Mouse (Mus musculus): Measurements from ENCODE around the gene Ccdc138.
"Not testable (repeated sequence)": the region's sequence is repeated elsewhere in the genome, so short reads cannot be mapped to it uniquely, and the experiment has no call there.

Gene Ccdc138

DNA sequence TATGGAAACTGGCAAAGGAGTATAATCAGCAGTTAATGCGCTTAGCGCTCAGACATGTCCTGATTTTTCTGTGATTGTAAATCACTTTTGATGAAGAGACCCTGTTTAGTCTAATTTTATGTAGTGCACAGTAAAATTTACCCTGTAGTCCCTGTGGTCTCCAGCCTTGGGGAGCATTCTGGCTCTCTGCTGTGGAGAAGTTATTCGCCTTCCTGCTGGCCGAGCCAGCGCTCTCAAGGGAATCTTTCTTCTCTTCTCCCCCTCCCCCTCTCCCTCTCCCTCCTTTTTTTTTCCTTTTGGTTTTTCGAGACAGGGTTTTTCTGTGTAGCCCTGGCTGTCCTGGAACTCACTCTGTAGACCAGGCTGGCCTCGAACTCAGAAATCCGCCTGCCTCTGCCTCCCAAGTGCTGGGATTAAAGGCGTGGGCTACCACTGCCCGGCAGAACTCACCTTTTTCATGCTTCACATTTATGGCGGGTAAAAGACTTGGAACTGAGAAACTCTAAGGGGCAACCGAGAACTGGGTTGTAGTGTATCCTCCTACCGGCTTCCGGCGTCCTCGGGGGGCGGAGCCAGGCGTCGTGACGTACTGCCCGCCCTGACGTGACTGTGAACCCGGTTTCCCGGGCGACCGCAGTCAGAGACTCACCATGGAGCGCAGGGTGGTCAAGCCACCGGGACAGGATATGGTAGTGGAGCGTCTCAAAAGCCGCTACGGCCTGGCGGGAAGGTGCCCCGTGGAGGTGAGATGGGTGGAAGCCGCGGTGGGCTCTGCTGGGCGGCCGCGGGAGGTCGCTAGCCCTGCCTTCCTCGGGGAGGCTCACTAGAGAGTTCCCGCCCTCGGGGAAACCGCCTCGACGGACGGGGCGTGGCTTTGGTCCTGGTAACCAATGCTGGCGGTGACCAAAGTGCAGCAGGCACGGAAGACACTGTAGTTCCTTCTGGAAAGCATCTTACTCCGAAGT is at the start of gene Ccdc138:
Gene Ccdc138 (plus strand): TSS at position 629 of the 965 bp plus-strand sequence.
- DNase-seq, result peak; percentile 94

DNA sequence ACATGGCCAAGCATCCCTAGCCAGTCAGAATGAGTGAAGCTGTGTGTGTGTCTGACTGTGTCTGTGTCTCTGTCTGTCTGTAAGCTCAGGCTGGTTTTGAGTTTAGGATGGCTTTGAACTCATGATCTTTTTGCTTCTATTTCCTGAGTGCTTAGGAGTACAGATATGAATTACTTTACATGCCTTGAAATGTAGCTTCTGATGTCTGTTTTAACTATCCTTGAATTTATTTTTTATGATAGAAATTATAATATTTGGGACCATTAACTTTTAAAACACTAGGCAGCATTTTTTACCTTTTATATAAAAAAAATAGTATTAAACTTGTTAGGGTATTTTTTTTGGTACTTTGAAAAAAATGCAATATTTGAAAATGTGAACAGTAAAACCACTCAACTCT is 46.2 kb upstream of the Ccdc138 start:
- no peak for DNase-seq

GRCm38 (mm10) chr10:58452185-58452584 is 45.6 kb upstream of the Ccdc138 start:
- no peak for DNase-seq

DNA sequence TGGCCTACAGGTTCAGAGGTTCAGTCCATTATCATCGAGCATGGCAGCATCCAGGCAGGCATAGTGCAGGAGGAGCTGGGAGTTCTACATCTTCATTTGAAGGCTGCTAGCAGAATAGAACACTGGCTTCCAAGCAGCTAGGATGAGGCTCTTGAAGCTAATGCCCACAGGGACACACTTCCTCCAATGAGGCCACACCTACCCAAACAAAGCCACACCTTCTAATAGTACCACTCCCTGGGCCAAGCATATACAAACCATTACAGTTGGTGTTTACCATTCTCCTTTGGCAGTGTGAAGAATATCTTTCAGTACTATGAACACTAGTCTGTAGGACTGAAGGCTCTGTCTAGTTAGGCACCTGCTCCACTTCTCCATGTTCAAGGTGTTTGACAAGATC is 37.9 kb upstream of the Ccdc138 start:
- DNase-seq, result no peak

- no peak for DNase-seq
Observed at GRCm38 (mm10) chr10:58477086-58477755, 20.5 kb upstream of the Ccdc138 start.

DNA sequence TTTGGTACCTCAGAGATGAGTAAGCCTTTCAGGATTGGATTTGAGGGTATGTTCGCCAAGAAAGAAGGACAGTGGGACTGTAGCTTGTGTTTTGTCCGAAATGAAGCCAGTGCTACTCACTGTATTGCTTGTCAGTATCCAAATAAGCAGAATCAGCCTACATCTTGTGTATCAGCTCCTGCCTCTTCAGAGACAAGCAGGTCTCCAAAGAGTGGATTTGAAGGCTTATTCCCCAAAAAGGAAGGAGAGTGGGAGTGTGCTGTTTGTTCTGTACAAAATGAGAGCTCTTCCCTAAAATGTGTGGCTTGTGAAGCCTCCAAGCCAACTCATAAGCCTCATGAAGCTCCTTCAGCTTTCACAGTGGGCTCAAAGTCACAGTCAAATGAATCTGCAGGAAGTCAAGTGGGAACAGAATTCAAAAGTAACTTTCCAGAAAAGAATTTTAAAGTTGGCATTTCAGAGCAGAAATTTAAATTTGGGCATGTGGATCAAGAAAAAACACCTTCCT is 19.6 kb upstream of the Ccdc138 start:
- DNase-seq, result no peak

GRCm38 (mm10) chr10:58479954-58480490 is 17.7 kb upstream of the Ccdc138 start:
- no peak for DNase-seq

GRCm38 (mm10) chr10:58491031-58491430 is 6.7 kb upstream of the Ccdc138 start:
- no peak for DNase-seq

DNA sequence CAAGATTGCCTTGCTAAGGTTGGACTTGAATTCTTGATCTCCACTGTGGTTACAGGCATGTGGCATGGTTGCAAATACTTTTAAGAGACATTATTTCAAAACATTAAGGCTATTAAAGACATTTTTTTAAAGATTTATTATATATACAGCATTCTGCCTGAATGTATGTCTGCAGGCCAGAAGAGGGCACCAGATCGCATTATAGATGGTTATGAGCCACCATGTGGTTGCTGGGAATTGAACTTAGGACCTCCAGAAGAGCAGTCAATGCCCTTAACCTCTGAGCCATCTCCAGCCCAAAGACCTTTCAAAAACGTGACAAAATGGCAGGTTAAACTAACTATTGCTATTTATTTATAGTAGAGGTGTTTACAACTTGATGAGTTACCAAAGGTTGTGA is 2.1 kb upstream of the Ccdc138 start:
- DNase-seq, result no peak

DNA sequence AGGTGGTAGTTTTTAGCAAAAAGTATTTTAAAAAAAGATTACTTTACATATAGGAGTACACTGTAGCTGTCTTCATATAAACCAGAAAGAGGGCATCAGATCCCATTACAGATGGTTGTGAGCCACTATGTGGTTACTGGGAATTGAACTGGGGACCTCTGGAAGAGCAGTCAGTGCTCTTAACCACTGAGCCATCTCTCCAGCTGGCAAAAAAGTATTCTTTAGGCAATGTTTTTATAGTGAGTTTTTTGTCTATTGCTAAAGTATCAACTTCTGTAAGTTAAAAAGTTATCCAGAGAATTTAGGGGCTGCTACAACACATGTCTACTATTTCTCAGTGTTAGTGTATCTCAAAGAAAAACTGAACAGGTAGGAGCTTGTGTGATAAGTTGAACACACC is 1.0 kb upstream of the Ccdc138 start:
- no peak for DNase-seq

DNA sequence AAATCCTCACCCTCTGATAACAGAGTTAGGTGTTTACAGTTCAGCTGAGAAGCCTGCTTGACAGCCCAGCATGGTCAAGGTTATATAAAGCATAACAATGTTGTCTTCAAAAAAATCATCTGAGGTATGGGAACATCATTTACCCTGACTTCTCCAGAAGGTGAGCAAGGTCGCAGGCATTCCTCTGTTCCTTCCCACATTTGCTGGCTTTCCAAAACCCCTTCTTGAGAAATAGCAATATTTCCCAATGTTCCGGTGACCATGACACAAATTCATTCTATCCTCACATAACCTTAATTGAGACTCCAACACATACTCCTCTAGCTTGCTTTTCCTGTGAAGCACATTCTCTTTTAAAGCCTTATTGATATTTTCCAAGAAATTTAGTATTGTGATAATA is 768 bp downstream of the Ccdc138 start:
- no peak for DNase-seq

DNA sequence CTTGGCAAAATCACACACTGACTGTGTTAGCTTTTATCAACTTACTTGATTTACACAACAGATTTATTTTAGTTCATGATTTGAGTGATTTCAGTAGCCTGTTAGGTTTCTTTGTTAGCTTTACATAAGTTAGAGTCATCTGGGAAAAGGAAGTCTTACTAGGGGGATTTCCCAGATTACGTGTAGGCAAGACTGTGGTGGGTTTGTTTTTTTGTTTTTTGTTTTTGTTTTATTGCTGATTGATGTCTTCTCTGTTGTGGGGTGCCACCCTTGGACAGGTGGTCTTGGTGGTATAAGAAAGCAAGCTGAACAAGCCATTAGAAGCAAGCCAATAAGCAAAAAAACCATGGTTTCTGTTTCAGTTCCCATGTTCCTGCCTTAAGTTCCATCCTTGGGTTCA is 31.6 kb downstream of the Ccdc138 start:
- DNase-seq, result no peak

GRCm38 (mm10) chr10:58530896-58531790 is 33.4 kb downstream of the Ccdc138 start:
- DNase-seq, result no peak

- no peak for DNase-seq
Observed at GRCm38 (mm10) chr10:58532177-58532576, 34.4 kb downstream of the Ccdc138 start.

- DNase-seq, result not testable (repeated sequence)
Observed at GRCm38 (mm10) chr10:58536276-58536675, 38.5 kb downstream of the Ccdc138 start.

DNA sequence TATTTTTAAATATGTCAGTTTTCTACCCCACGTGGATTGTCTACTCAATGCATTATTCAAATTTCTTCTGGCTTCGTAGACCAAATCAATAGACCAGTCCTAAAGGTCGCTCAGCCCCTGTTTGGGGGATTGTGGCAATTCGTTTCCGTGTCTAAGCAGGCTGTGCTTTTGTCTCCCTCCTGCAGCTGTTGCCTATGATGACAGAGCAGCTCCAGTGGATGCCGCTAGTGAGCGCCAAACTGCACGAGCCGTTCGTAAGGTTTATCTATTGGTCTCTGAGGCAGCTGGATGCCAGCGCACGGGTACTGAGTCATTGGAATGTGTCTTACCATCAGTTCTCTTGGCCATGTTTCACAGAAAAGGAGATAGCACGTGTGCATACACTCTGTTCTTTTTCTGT is 42.9 kb downstream of the Ccdc138 start:
- no peak for DNase-seq

- DNase-seq, result peak; percentile 8
Observed at GRCm38 (mm10) chr10:58548739-58549138, 51.0 kb downstream of the Ccdc138 start.

GRCm38 (mm10) chr10:58554693-58555387 is 57.1 kb downstream of the Ccdc138 start:
- no peak for DNase-seq

DNA sequence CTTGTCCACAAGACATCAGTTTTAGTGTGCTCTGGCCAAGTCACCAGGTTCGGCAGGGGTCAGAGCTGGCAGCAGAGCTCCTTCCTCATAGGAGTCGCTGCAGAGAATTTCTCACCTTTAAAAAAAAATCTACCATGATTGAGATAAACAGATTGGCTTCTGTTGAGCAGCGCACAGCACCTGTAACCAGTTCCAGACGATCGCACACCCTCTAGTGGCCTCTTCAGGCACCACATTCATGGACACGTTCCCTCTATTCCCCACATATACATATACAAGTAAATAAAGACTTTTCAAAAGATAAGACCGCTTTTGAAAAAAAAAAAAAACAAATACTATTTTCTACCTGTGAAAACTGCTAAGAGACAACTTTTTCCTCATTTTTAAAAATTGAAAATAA is 61.4 kb downstream of the Ccdc138 start:
- peak; percentile 24 for DNase-seq

DNA sequence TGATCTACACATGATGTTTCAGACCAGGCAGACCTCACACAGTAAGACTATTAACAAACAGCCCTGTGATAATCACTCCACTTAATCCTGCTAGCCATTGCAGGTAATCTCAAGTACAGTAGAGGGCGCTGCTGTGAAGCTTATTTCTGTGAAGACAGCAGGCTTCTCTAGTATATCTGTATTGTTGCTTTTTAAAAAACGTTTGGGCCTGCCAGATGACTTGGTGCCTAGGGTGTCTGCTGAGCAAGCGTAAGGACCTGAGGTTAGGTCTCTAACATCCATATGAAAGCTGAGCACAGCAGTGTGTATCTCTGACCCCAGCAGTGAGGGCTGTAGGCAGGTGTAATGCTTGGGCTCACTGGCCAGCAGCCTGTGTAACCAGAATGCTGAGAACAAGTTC is 62.2 kb downstream of the Ccdc138 start:
- peak; percentile 37 for DNase-seq

DNA sequence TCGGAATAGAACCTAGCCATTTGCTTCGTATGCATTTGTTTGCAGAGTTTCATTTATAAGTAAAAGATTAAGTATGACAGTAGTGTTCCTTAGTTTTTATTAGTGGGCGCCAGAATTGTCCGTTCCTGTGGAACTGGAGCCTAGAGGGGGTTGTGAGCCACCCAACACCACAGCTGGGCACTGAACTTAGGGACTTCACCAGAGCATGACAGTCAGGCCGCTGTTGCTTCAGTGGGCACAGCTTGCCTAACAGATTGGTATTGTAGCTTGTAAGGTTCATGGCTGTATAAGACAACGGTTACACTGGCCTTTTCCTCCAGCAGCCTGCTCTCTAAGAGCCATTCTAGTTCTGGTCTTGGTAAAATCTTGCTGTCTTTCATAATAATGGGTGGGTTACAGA is 62.8 kb downstream of the Ccdc138 start:
- DNase-seq, result peak; percentile 8

All from kidney, adult 11 months (tissue).